Mouse (Mus musculus) adipocyte (in vitro differentiated cells): ENCODE data around the gene Glt6d1.
"Not testable (repeated sequence)": the region's sequence is repeated elsewhere in the genome, so short reads cannot be mapped to it uniquely, and the experiment has no call there.

ENCODE experiments used
- DNase-seq: peaks from one replicate; pipeline ENCODE4 v3.0.0-alpha.2; 2016; ENCODE audit warnings: low spot score

The Glt6d1 gene

DNA sequence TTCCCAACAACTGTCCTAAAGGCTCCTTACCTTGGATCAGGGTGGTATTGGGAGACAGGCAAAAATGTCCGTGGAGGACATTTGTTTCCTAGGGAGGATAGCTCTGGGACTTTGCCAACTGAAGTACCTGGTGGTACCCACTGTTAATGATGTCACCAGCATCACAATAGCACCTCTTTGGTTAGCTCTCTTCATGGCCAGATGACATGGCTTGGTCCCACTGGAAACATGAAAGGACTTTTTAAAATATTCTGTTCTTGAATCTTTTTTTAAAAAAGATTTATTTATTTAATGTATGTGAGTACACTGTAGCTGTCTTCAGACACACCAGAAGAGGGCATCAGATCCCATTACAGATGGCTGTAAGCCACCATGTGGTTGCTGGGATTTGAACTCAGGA, at the start of gene Glt6d1:
TSS of gene Glt6d1 (minus strand) at position 101 of the 400 bp plus-strand sequence.
- not testable (repeated sequence) for DNase-seq

DNA sequence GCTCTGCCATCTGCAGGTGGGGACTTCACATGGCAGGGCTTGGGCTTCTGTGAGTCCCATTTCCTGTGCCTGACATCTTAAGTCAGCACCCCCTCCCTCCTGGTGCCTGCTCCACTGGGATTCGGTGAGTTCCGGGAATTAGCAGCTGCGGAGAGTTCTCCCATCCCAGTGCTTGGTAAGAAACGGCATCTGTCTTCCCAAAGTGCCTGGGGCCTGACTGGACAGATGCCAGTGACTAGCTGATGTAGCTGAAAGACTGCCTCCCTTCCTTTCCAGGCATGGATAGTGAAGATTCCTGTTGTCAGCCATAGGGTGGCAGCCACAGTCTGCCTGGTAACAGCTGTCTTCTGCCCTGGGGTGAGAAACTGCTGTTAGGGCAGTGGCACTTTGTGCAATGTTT, 49.8 kb upstream of the Glt6d1 start:
- DNase-seq, result peak; percentile 71

DNA sequence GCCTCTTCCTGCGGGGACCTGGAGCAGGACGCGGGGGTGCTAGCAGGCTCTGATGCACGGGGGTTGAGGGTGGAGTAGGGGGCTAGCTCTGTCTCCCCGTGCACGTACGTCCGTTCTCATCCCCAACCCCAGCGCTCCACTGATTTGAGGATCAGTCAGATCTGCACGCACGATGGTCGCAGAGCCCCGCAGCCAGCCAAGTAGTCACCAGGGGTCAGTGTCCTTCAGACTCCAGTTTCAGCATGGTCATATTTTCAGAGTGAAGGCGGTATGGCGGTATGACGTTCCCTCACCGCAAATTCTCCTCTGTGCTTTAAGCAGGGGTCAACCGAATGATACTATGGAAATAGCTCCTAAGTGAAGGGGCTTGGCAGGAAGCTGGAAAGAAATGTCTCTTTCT, 48.6 kb upstream of the Glt6d1 start:
- DNase-seq, result no peak

DNA sequence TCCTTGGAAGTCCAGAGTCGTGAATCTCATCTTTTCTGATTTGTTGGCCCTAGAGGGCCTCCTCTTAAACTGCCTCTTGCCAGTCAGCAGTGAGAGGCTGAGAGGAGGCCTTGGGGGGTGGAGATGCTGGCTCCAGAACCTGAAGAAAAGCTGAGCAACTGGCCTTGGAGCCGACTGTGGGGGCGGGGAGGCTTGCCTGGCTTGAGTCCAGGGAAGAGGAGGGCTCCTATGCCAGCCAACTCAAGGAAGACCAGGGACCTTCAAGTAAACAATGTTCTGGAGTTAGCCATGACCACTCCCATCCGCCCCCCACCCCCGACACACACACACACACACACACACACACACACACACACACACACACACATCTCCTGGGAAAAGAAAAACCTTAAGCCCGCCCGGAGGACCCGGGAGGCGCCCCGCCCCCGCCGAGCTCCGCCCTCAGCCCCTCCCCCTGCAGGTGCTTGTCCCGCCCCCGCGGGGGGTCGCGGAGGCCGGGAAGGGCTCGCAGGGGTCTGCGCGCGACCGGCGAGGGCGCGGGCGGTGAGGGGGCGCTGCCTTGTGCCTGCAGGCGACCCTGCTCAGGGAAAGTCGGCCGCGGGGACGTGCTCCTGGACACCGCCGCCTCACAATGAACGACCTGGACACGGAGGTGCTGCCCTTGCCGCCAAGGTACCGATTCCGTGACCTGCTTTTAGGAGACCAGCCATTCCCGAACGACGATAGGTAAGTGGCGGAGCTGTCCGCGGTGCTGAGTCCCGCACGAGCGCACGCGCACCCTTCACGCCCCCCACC, 47.9 kb upstream of the Glt6d1 start, which contains the start of gene Kcnt1:
TSS of gene Kcnt1 (plus strand) at position 398 of the 795 bp plus-strand sequence.
- peak; percentile 36 for DNase-seq

DNA sequence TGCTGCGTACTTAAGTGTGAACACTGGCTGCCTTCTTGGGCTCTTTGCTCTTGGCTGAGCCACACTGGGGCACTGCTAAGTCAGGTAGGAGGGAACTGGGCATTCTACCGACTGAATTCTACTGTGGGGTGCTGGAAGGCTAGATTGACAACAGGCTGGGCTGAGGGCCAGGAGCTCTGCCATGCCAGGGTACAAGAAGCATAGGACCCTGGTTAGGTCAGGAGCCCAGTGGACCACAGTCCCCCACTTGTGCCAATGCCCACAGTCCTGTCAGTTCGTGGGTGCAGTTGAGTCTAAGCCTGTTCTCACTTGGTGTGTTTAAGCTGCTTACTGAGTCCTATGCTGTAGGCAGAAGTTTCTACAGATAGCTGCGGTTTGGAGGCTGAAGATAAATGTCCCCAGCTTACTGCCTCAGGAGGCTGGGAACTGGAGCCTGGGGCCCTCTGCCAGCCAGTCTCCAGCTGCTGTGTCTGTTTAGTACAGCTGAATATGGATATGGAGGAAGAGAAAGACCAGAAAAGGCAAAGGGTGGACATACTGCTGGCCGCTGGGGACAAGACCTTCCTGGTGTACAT, 47.1 kb upstream of the Glt6d1 start:
- DNase-seq, result peak; percentile 8

DNA sequence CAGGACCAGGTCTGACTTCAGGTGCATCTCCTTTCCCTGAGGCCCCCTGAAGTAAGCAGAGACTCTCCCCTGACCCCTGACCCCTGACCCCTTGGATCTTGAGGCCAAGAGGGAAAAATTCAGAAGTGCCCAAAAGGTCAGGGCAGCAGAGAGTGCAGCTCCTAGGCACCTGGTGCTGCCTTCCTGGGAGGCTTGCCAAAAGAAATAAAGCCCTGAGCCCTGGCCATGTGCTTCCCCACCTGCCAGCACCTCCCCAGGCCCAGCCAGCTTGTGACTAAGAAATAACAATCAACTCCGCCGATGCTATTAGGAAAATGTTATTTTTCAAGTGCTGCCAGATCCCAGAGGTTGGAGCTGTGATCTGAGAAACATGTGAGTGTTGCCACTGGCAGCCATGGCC, 46.4 kb upstream of the Glt6d1 start:
- no peak for DNase-seq

DNA sequence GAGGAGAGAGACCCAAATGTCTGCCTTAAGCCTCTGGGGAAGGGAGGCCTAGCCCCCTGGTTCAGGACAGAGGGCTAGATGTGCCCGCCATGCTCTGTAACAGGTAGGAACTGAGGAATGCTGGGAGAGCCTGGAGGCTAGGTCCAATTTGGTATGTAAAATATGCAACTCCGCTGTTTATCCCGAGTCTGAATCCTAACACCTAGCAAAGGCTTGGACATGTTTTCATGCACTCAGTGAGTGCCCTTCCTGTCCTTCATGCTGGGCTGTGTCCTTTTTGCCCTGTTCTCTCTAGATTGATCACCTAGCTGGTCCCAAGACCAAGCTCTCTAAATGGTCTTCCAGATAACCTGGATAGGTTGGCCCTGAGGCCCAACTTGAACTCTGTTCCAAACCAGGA, 44.2 kb upstream of the Glt6d1 start:
- no peak for DNase-seq

DNA sequence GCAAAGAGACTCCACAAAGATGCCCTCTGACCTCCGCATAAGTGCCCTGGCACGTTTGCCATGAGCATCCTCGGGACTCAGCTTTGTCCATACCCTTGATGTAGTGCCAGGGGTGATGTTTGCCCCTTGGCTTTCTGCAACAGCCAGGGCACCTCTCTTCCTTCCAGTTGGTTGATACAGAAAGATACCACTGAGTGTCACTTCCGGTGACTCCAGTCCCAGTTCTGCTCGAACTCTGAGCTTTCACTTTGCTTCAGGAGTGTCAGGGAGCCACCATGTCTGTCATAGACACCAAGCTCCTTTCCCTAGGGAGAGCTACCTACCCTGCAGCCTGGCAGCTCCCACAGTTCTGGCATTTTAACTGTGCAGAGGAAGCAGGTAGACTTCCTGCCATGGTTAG, 38.4 kb upstream of the Glt6d1 start:
- no peak for DNase-seq

DNA sequence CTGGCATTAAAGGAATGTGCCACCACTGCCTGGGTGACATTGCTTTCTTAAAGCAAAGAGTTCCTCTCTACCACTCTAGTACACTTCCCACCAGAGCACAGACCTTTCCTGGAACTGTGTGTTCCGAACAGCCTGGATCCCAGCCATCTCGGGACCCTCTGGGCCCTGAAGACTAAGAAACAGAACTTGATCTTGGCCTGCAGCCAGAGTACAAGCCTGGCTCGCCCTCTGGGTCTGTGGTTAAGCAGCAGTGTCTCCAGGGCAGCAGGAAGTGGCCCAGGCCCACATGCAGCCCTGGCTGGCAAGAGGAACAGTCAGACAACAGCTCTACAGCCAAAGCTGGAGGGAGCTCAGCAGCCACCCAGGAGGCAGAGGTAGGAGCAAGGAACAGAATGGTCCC, 37.0 kb upstream of the Glt6d1 start:
- peak; percentile 24 for DNase-seq

DNA sequence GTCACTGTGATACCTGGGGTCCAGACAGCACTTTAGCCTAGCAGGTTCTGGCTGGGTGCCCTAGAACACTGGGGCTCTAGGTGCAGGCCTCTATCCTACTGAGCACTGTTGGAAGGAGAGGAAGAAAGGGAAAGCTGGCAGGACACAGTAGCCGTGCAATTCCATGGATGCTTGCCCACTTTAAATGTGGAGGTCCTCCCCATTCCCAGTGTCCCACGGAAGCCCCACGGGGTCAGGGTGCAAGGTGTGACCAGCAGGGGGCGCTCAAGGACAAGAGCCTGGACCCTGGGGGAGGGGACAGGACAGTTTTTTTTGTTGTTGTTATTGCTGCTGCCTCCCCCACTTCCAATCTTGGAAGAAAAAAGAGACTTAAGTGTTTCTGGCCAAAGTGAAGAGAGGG, 34.7 kb upstream of the Glt6d1 start:
- peak; percentile 33 for DNase-seq

DNA sequence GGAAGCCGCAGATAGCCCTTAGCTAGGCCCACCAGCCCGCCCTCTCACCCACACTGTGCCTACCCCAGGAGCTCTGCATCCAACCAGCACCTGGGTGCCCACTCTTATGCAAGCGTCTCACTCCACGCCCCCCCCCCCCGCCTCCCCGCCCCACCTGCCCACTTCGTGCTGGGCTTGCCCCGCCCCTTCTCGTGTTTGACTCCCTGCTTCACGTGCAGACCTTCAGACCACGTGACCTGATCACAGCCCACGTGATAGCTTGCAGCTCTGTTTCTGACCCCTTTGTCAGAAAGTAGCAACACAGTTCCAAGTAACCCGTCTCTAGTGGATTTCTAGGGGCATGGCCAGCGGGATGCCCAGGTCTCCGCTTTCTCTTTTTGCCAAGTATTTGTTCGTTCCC, 31.6 kb upstream of the Glt6d1 start, which contains the start of gene Sohlh1:
TSS of gene Sohlh1 (minus strand) at position 23 of the 400 bp plus-strand sequence.
- no peak for DNase-seq

DNA sequence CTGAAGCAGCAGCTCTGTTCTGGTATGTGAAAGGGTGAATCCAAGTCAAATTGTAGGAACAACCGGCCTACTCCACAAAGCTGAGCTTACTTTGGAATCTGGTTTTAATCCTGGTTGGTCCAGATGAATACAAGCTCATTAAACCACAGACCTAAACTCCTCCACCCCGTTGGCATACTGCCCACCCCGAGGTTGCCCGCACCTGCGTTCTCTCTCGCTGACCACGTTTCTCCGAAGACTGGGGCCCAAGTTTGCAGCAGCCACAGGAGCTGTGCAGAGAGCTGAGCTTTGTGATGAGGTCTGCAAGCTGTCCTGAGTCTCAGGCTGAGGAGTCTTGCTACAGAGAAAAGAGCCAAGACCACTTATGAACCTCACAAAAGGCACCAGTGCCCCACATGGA, 30.9 kb upstream of the Glt6d1 start:
- no peak for DNase-seq

DNA sequence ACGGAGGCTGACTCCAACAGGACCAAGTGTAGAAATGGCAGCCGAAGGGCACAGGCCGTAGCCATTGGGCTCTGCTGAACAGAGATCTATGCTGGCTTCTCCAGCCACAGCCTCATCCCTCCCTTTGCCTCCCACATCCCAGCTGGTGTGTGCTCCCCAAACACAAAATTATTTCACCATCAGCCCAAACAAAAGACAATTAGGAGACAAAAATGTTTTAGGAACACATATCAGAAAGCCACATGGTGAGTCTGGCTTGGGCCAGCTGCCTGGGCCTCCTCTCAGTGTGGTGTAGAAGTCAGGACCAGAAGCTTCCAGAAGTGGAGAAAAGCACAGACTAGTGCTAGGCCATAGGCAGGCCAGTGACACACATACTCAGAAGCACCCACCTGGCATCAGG, 28.4 kb upstream of the Glt6d1 start:
- DNase-seq, result no peak

DNA sequence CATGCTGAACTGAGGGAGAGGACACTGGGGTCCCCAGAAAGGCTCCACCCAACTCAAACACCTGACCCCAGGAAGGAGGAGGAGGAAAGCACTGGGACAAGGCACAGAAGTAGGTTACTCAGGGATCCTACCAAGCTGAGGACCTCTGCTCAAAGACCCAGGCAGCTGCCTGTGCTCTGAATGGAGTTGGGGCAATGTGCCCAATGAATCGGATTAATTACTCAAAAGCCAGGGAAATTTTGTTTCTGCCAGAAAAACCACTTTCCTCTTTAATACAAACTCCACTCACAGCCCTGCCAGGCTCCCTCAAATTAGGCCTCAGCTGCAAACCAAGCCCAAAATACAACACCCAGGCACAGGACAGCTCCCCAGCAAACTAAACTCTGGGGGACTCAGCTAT, 27.1 kb upstream of the Glt6d1 start:
- DNase-seq, result no peak

DNA sequence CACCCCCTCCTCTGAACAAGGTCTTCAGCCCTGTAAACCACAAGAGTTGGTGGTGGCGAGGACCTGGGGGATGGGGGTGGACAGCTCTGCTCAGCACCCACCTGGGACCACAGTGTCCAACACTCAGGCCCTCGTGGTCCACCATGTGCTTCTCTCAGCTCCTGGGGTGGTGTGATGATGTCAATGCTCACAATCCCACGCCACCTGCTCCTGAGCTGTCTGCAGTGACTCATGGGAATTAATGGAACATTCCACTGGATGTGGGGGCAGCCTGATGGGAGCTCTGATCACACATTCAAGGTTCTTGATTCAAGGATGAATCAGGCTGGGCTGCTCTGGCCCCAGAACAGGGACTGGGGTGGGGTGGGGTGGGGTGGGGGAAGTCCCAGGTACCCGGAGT, 26.5 kb upstream of the Glt6d1 start:
- no peak for DNase-seq

DNA sequence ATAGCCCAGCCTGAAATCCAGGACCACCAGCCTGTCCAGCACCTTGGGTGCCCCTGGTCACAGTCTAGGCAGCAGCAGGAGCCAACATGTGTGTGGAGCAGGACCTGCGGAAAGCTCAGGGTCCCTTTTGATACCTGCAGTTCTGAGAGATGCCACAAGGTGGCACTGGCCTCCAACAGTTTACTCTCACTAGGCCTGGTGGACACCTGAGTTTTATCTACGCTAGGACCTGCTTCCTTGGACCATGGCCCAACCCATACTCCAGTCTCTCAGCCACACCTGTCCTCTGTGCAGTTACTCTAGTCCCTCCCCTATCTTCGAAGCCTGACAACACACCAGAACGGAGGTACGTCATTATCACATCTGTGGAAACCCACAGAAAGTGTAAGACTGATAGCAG, 20.6 kb upstream of the Glt6d1 start:
- DNase-seq, result peak; percentile 74

DNA sequence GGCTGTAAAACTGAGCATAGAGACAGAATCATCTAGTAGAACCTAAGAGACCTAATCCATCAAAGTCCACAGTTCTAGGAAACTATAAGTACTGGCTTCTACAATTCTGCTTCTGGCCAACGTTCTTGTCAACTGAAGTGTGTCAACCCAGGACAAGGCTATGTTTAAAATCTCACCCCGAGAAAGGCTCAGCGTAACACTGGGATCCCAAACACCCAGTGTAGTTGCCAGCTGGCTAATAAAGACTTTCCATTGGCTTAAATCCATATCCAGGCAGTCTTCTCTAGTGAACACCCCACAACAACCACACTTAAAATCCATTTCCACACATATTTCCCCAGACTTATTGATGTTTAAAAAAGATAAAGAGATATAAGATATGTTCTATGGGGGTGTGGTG, 15.1 kb upstream of the Glt6d1 start:
- peak; percentile 58 for DNase-seq

DNA sequence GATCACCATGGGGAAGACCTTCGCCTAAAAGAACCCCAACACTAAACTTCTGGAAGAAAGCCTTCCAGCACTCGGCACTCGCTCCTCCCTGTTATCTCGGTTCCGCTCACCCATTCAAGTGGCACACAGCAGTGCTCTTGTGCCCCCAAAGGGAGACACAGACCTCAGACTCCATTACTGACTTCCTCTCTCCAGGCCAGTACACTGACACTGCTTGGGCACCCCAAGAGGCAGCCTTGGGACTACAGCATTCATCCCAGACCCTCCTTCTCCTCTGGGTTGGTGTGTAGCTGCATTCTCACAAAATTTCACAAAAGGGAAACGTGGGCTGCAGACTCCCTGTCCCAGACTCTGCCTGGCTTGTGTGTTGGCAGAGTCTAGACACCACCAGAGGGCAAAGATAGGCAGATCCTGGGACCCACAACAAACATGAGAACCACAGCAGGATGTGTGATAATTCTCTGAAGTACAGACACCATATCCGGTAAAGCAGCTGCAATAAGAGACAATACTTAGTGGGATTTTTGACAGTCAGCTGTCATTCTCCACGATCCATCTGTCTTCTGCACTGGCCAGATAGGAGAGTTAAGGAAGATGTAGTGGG, 12.8 kb upstream of the Glt6d1 start:
- DNase-seq, result no peak

DNA sequence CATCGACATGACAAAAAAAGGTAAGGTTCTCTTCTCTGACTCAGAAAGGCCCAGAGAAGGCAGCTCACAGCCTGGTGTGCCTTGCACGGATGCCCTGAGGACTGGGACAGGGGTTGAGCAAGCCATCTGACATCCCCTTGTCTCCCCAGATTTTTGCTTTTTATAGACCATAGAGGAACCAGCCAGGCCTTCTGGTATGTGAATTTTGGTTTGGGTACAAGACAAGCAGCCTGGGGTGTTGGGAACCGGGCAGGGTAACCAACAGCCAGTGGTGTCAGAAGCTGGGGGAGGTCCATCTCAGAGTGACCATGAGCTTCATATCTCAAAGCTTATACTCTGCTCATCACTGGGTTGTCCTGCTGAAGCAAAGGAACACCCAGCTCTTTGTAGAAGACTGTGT, 9.1 kb upstream of the Glt6d1 start:
- DNase-seq, result no peak

DNA sequence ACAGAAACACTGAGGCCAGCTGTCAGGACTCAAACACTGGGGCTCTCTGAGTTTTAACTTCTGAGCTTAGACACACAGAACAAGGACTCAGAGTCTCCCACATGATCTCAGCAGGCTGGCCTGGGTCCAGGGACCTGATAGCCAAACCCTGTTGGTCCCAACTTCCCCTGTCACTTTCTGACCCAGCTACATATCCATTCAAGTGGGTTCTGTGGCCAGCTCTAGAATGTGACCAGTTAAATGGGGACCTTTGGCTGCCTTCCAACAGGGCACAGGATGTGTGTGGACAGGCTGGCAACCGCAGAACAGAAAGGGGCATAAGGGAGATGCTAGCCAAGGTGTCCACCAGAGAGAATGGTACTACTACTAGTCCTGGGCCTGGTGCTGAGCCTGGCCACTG, 7.2 kb upstream of the Glt6d1 start, which contains the start of gene Lcn9:
TSS of gene Lcn9 (plus strand) at position 348 of the 400 bp plus-strand sequence.
- DNase-seq, result no peak

DNA sequence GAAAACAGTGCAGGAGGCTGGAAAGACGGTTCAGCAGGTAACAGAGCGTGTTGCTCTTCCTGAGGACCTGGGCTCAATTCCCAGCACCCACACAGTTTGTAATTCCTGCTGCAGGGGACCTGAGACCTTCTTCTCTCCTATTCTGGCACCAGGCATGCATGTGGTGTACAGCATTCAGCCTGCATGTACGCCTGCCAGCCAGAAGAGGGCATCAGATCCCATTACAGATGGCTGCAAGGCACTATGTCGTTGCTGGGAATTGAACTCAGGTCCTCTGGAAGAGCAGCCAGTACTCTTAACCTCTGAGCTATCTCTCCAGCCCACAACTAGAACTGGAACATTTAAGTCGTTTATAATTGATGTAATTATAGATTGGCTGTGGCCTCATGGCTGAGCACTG, 2.3 kb downstream of the Glt6d1 start:
- DNase-seq, result no peak

DNA sequence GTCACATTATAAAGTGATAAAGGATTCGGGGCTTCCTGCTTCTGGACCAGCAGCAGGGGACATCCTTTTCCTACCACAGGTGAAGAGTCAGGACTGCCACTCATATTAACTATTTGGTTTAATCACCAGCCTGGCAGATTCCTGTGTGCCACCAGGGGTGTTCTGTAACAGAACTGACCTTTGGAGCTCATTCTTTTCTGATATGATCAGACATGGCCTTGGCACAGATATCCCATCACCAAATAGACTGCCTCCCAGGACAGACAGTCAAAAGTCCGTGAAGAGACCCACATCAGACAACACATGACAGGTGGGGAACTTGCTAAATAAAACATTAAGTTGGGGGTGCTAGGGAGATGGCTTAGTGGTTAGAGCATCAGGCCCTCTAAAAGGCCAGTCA, 3.9 kb downstream of the Glt6d1 start:
- no peak for DNase-seq

DNA sequence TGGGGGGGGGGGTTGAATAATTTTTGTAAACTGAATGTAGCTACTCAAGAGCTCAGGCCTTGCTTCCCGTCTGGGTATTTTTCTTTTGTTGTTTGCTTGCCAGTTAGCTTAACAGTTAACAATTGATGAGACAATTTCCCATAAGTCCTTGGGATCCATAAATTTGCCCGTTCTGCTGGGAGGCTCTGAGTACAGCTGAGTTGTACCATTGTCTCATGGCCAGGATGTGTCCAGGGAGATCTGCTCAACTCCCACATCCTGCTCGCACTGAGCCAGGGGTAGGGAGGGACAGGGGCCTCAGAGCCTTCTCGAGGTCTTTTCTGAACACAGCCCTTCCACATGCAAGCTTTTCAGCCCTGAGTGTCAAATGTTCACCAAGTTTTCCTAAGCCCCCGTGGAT, 17.6 kb downstream of the Glt6d1 start:
- DNase-seq, result no peak
